Mouse (Mus musculus): ENCODE measurements at regions not wholly inside any gene's neighbourhood (a gene's known extent, or its start where the extent isn't known, plus 50 kb on each side); places are given as distances from the start of the nearest gene placed in this dataset.

GRCm38 (mm10) chr2:79532610-79533160 is 76.1 kb upstream of the Cerkl start:
- no peak for TF ChIP-seq EP300 (IDR thresholded peaks at IDR 0.05; ENCODE audit: low read depth)
- no peak for TF ChIP-seq CTCF (IDR thresholded peaks at IDR 0.05; ENCODE audit: low read depth)

All from heart, postnatal 0 days (tissue).